Mouse (Mus musculus) heart, embryonic 13.5 days (tissue): ENCODE measurements around the gene Pp2d1. TPM values are rescaled to one million over a fixed set of nuclear protein-coding genes. Genes with fewer than 3 reads are reported as not detected.
"Not testable (repeated sequence)": the region's sequence is repeated elsewhere in the genome, so short reads cannot be mapped to it uniquely, and the experiment has no call there.

Source experiments
- ATAC-seq: fragments of 200-750 bp; cut with Nextera tagmentation; 2 replicates; pipeline ENCODE4 v1.8.0; 2017; ENCODE audit warnings: moderate TSS enrichment; ENCODE audit not compliant: insufficient number of reproducible peaks, low FRiP score, low TSS enrichment; ENCODE audit errors: extremely low read depth
- H3K27ac ChIP-seq: fragments of 300-500 bp; sonication (generic); replicated peaks from 2 replicates; pipeline ENCODE4 v1.5.1; 2015; ENCODE audit warnings: moderate library complexity, mild to moderate bottlenecking, inconsistent platforms
- H3K27me3 ChIP-seq: fragments of 300-500 bp; sonication (generic); replicated peaks from 2 replicates; pipeline ENCODE4 v1.6.1; 2015; ENCODE audit warnings: mild to moderate bottlenecking, inconsistent platforms
- H3K36me3 ChIP-seq: fragments of 300-500 bp; sonication (generic); 2 replicates; pipeline ENCODE4 v1.6.1; 2015; ENCODE audit warnings: mild to moderate bottlenecking, inconsistent platforms
- H3K4me1 ChIP-seq: fragments of 300-500 bp; sonication (generic); 2 replicates; pipeline ENCODE4 v1.6.1; 2015; ENCODE audit warnings: inconsistent platforms
- H3K4me2 ChIP-seq: fragments of 300-500 bp; sonication (generic); 2 replicates; pipeline ENCODE4 v1.6.1; 2015; ENCODE audit warnings: inconsistent platforms, mild to moderate bottlenecking, moderate library complexity
- H3K4me3 ChIP-seq: fragments of 300-500 bp; sonication (generic); 2 replicates; pipeline ENCODE4 v1.5.1; 2015; ENCODE audit warnings: moderate library complexity, mild to moderate bottlenecking, inconsistent platforms
- H3K9ac ChIP-seq: fragments of 300-500 bp; sonication (generic); 2 replicates; pipeline ENCODE4 v1.6.1; 2015; ENCODE audit warnings: inconsistent platforms, mild to moderate bottlenecking, moderate library complexity
- H3K9me3 ChIP-seq: fragments of 300-500 bp; sonication (generic); 2 replicates; pipeline ENCODE4 v1.6.1; 2016; ENCODE audit warnings: inconsistent platforms
- WGBS: fragments of 180-500 bp; shearing (Covaris S2); methylation state at CpG from one replicate; pipeline ENCODE4 v1.1.7; 2015; ENCODE audit warnings: mixed read lengths; 5-methylcytosine and 5-hydroxymethylcytosine counted together
- polyA plus RNA-seq: library from polyadenylated mRNA; unstranded; fragments of >200 nt; fragmentation: Nextera tagmentation; extraction: Ambion mirVana; gene quantifications from 2 replicates; pipeline ENCODE4 v1.2.1, GENCODE M21; 2015

The Pp2d1 gene
- 0.13 and 0.25 TPM in 2 replicates for polyA plus RNA-seq

- H3K9me3 ChIP-seq, H3K27ac ChIP-seq, H3K4me1 ChIP-seq, H3K36me3 ChIP-seq, H3K27me3 ChIP-seq, H3K9ac ChIP-seq, H3K4me3 ChIP-seq, ATAC-seq, H3K4me2 ChIP-seq: not testable (repeated sequence)
- 75% methylated on average over 2 of the region's 2 CpGs for WGBS
Measured at GRCm38 (mm10) chr17:53539351-53539750, at the start of gene Pp2d1. Pp2d1 (minus strand) TSS chr17:53539451.

GRCm38 (mm10) chr17:53588097-53588855 is 49.0 kb upstream of the Pp2d1 start:
- no peaks in the 10 kb centered on the region for H3K36me3 ChIP-seq
- ATAC-seq: no peak
- H3K4me1 ChIP-seq: peaks cover 48% of the 10 kb centered on the region
- peak overlapping the region; percentile 90 for H3K27ac ChIP-seq
- H3K4me2 ChIP-seq: peak overlapping the region; percentile 48
- H3K4me3 ChIP-seq: no peak overlapping the region
- 74% methylated on average over 9 of the region's 9 CpGs for WGBS
- peak overlapping the region; percentile 66 for H3K9ac ChIP-seq
- no peaks in the 10 kb centered on the region for H3K27me3 ChIP-seq
- H3K9me3 ChIP-seq: no peaks in the 10 kb centered on the region

GRCm38 (mm10) chr17:53587074-53587851 is 48.0 kb upstream of the Pp2d1 start:
- H3K4me3 ChIP-seq: peak overlapping the region; percentile 5
- peaks cover 4% of the 10 kb centered on the region; the same call in 1 of the 2 replicates for H3K36me3 ChIP-seq
- H3K4me1 ChIP-seq: peaks cover 53% of the 10 kb centered on the region
- H3K27ac ChIP-seq: peak overlapping the region; percentile 90
- peak; percentile 71; the same call in 1 of the 2 replicates for ATAC-seq
- no peaks in the 10 kb centered on the region for H3K27me3 ChIP-seq
- H3K4me2 ChIP-seq: peak overlapping the region; percentile 48
- no peaks in the 10 kb centered on the region for H3K9me3 ChIP-seq
- peak overlapping the region; percentile 66 for H3K9ac ChIP-seq
- WGBS: 14% methylated on average over 14 of the region's 14 CpGs

GRCm38 (mm10) chr17:53583846-53584579 is 44.8 kb upstream of the Pp2d1 start:
- peaks cover 4% of the 10 kb centered on the region; the same call in 1 of the 2 replicates for H3K36me3 ChIP-seq
- H3K9ac ChIP-seq: no peak overlapping the region
- H3K27me3 ChIP-seq: no peaks in the 10 kb centered on the region
- no peak overlapping the region for H3K4me2 ChIP-seq
- WGBS: 61% methylated on average over 11 of the region's 11 CpGs
- peaks cover 73% of the 10 kb centered on the region for H3K4me1 ChIP-seq
- no peaks in the 10 kb centered on the region for H3K9me3 ChIP-seq
- H3K4me3 ChIP-seq: no peak overlapping the region
- ATAC-seq: no peak
- H3K27ac ChIP-seq: peak overlapping the region; percentile 53

GRCm38 (mm10) chr17:53582805-53583204 is 43.6 kb upstream of the Pp2d1 start:
- ATAC-seq: no peak

GRCm38 (mm10) chr17:53582026-53582585 is 42.9 kb upstream of the Pp2d1 start:
- H3K27ac ChIP-seq: no peak overlapping the region
- WGBS: 47% methylated on average over 4 of the region's 4 CpGs

More at GRCm38 (mm10) chr17:53582805-53583204, 43.6 kb upstream of the Pp2d1 start:
- H3K4me1 ChIP-seq: peaks cover 78% of the 10 kb centered on the region
- H3K4me2 ChIP-seq: no peak overlapping the region
- 83% methylated on average over 7 of the region's 7 CpGs for WGBS
- no peak overlapping the region for H3K9ac ChIP-seq
- 0 out of 2 replicates have a peak overlapping the region, but pooled peaks have one; percentile 32 for H3K27ac ChIP-seq
- H3K36me3 ChIP-seq: peaks cover 4% of the 10 kb centered on the region; the same call in 1 of the 2 replicates
- H3K9me3 ChIP-seq: no peaks in the 10 kb centered on the region
- H3K4me3 ChIP-seq: no peak overlapping the region
- H3K27me3 ChIP-seq: no peaks in the 10 kb centered on the region

GRCm38 (mm10) chr17:53580237-53580636 is 41.0 kb upstream of the Pp2d1 start:
- WGBS: 58% methylated on average over 3 of the region's 3 CpGs
- Histone ChIP-seq H3K27ac (peak overlapping the region; percentile 78; the same call in 1 of the 2 replicates), H3K9me3 (no peaks in the 10 kb centered on the region), H3K4me3 (no peak overlapping the region), H3K4me2 (no peak overlapping the region), H3K4me1 (peaks cover 69% of the 10 kb centered on the region), H3K9ac (no peak overlapping the region), H3K27me3 (no peaks in the 10 kb centered on the region), H3K36me3 (peaks cover 4% of the 10 kb centered on the region; the same call in 1 of the 2 replicates)
- no peak for ATAC-seq

More at GRCm38 (mm10) chr17:53582026-53582585, 42.9 kb upstream of the Pp2d1 start:
- H3K9me3 ChIP-seq: no peaks in the 10 kb centered on the region
- no peak overlapping the region for H3K4me3 ChIP-seq
- peaks cover 4% of the 10 kb centered on the region; the same call in 1 of the 2 replicates for H3K36me3 ChIP-seq
- ATAC-seq: no peak
- peaks cover 78% of the 10 kb centered on the region for H3K4me1 ChIP-seq
- no peaks in the 10 kb centered on the region for H3K27me3 ChIP-seq
- H3K9ac ChIP-seq: no peak overlapping the region
- no peak overlapping the region for H3K4me2 ChIP-seq

- peak overlapping the region; percentile 78 for H3K27ac ChIP-seq
- 66% methylated on average over 4 of the region's 4 CpGs for WGBS
Measured at GRCm38 (mm10) chr17:53579612-53580011, 40.4 kb upstream of the Pp2d1 start.

GRCm38 (mm10) chr17:53578776-53579175 is 39.5 kb upstream of the Pp2d1 start:
- 0 out of 2 replicates have a peak, but pooled peaks have one; percentile 58 for ATAC-seq
- Histone ChIP-seq H3K36me3 (peaks cover 4% of the 10 kb centered on the region; the same call in 1 of the 2 replicates), H3K27me3 (no peaks in the 10 kb centered on the region), H3K4me1 (peaks cover 56% of the 10 kb centered on the region), H3K9me3 (no peaks in the 10 kb centered on the region), H3K4me3 (no peak overlapping the region), H3K27ac (peak overlapping the region; percentile 78), H3K9ac (peak overlapping the region; percentile 37), H3K4me2 (peak overlapping the region; percentile 54)
- WGBS: 37% methylated on average over 9 of the region's 9 CpGs

More at GRCm38 (mm10) chr17:53579612-53580011, 40.4 kb upstream of the Pp2d1 start:
- Histone ChIP-seq H3K4me2 (no peak overlapping the region), H3K4me1 (peaks cover 64% of the 10 kb centered on the region), H3K9me3 (no peaks in the 10 kb centered on the region), H3K4me3 (no peak overlapping the region), H3K27me3 (no peaks in the 10 kb centered on the region), H3K9ac (peak overlapping the region; percentile 52; the same call in 1 of the 2 replicates), H3K36me3 (peaks cover 4% of the 10 kb centered on the region; the same call in 1 of the 2 replicates)
- no peak for ATAC-seq

GRCm38 (mm10) chr17:53578249-53578648 is 39.0 kb upstream of the Pp2d1 start:
- no peak for ATAC-seq
- Histone ChIP-seq H3K27me3 (no peaks in the 10 kb centered on the region), H3K36me3 (peaks cover 4% of the 10 kb centered on the region; the same call in 1 of the 2 replicates), H3K4me1 (peaks cover 56% of the 10 kb centered on the region), H3K4me2 (peak overlapping the region; percentile 54), H3K9ac (peak overlapping the region; percentile 37; the same call in 1 of the 2 replicates), H3K9me3 (no peaks in the 10 kb centered on the region), H3K27ac (peak overlapping the region; percentile 78), H3K4me3 (no peak overlapping the region)
- 77% methylated on average over 6 of the region's 6 CpGs for WGBS
